Mouse (Mus musculus) hindbrain, embryonic 12.5 days (tissue): ENCODE measurements at regions not wholly inside any gene's neighbourhood (a gene's known extent, or its start where the extent isn't known, plus 50 kb on each side); places are given as distances from the start of the nearest gene placed in this dataset.

Experiments used
- ATAC-seq: fragments of 200-750 bp; cut with Nextera tagmentation; 2 replicates; pipeline ENCODE4 v1.8.0; 2017; ENCODE audit warnings: moderate TSS enrichment; ENCODE audit not compliant: low FRiP score
- H3K27ac ChIP-seq: fragments of 300-500 bp; sonication (generic); 2 replicates; pipeline ENCODE4 v1.5.1; 2016; ENCODE audit warnings: mild to moderate bottlenecking
- H3K27me3 ChIP-seq: fragments of 300-500 bp; sonication (generic); 2 replicates; pipeline ENCODE4 v1.6.1; 2016; ENCODE audit warnings: mild to moderate bottlenecking
- H3K36me3 ChIP-seq: fragments of 300-500 bp; sonication (generic); 2 replicates; pipeline ENCODE4 v1.6.1; 2016; ENCODE audit warnings: mild to moderate bottlenecking
- H3K4me1 ChIP-seq: fragments of 300-500 bp; sonication (generic); 2 replicates; pipeline ENCODE4 v1.6.1; 2016
- H3K4me2 ChIP-seq: fragments of 300-500 bp; sonication (generic); replicated peaks from 2 replicates; pipeline ENCODE4 v1.6.1; 2016; ENCODE audit warnings: mild to moderate bottlenecking
- H3K4me3 ChIP-seq: fragments of 300-500 bp; sonication (generic); 2 replicates; pipeline ENCODE4 v1.5.1; 2016; ENCODE audit warnings: mild to moderate bottlenecking
- H3K9ac ChIP-seq: fragments of 300-500 bp; sonication (generic); 2 replicates; pipeline ENCODE4 v1.6.1; 2016; ENCODE audit warnings: mild to moderate bottlenecking, moderate library complexity
- H3K9me3 ChIP-seq: fragments of 300-500 bp; sonication (generic); replicated peaks from 2 replicates; pipeline ENCODE4 v1.6.1; 2016; ENCODE audit warnings: mild to moderate bottlenecking
- WGBS: fragments of 180-500 bp; shearing (Covaris S2); methylation state at CpG from one replicate; pipeline ENCODE4 v1.1.7; 2016; 5-methylcytosine and 5-hydroxymethylcytosine counted together

DNA sequence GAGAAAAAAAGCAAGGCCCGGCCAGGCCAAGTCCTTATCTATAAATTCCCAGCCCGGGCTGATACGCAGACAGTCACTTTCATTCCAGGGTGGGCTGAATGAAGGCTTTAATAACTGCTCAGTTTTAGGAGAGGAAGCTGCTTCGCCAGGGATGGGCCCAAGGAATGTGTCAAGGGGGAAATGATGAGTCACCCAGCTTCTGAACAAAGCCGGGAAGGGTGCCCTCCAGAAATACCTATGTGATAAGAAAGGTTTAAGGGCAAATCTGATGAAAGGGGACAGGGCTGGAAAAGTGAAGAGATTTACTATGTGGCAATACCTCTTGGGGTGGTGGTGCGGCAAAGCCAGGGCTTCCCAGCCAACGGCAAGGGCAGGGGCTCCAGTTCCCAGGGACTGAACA, 145.6 kb downstream of the Samd5 start:
- Histone ChIP-seq H3K9me3 (no peaks in the 10 kb centered on the region), H3K4me1 (peaks cover 6% of the 10 kb centered on the region), H3K27ac (no peak overlapping the region), H3K27me3 (no peaks in the 10 kb centered on the region), H3K4me3 (no peak overlapping the region), H3K9ac (no peak overlapping the region), H3K36me3 (no peaks in the 10 kb centered on the region), H3K4me2 (no peak overlapping the region)
- WGBS, result 64% methylated on average over 7 of the region's 7 CpGs
- ATAC-seq, result no peak

DNA sequence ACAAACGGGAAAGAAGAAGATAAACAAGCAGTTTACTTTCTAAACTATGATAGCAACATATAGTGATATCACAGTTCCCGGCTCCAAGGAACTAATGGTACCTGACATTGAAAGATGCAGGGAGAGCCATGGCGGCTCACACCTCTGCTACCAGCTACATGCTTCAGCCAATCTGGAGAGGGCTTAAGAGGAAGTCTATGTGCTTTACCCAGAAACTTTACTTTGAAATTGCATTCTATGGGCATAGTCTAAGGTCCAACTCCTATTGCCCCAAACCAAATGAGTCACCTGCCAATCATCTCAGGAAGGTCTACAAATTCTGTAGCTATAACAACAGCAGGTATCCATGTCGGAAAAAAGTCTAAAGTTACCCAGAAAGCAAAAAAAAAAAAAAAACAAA, 146.9 kb downstream of the Samd5 start:
- H3K27me3 ChIP-seq, result no peaks in the 10 kb centered on the region
- ATAC-seq, result no peak
- H3K4me3 ChIP-seq, result no peak overlapping the region
- H3K4me2 ChIP-seq, result no peak overlapping the region
- no peaks in the 10 kb centered on the region for H3K36me3 ChIP-seq
- H3K27ac ChIP-seq, result no peak overlapping the region
- H3K9ac ChIP-seq, result no peak overlapping the region
- 77% methylated on average over 4 of the region's 4 CpGs for WGBS
- no peaks in the 10 kb centered on the region for H3K9me3 ChIP-seq
- H3K4me1 ChIP-seq, result peaks cover 2% of the 10 kb centered on the region; the same call in 1 of the 2 replicates

DNA sequence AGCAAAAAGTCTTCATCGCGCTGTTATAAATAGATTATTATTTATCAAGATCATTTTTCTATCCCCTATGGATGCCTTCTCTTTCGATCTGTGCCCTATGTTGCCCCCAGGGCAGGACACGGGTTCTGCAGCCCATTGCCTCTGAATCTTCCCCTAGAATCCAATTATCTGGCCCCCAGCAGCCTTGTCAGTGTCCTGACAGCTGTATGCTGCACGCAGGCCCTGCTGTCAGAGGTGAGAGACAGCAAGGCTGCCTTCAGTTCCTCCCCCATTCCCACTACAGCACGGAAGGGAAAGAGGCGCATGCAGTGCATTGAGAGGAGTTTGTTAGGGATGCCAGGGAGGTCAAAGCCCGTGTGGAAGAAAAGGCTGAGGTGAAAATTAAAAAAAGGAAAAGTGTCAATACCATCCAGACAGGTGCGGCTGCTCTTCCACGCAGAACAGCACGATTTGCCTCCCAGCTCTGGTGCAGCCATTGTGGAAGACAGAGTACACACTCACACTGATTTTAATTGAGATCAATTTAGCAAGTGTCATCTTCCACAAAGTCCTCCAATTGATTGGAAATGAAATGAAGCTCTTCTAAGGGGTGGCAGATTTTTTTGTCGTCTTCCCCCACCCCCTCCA, 165.1 kb downstream of the Samd5 start:
- H3K27ac ChIP-seq, result peak overlapping the region; percentile 78
- peaks cover 19% of the 10 kb centered on the region for H3K4me1 ChIP-seq
- ATAC-seq, result peak; percentile 76
- WGBS, result 45% methylated on average over 12 of the region's 12 CpGs
- no peak overlapping the region for H3K4me3 ChIP-seq
- H3K36me3 ChIP-seq, result no peaks in the 10 kb centered on the region
- peak overlapping the region; percentile 12; the same call in 1 of the 2 replicates for H3K4me2 ChIP-seq
- H3K9me3 ChIP-seq, result no peaks in the 10 kb centered on the region
- H3K27me3 ChIP-seq, result no peaks in the 10 kb centered on the region
- no peak overlapping the region for H3K9ac ChIP-seq

DNA sequence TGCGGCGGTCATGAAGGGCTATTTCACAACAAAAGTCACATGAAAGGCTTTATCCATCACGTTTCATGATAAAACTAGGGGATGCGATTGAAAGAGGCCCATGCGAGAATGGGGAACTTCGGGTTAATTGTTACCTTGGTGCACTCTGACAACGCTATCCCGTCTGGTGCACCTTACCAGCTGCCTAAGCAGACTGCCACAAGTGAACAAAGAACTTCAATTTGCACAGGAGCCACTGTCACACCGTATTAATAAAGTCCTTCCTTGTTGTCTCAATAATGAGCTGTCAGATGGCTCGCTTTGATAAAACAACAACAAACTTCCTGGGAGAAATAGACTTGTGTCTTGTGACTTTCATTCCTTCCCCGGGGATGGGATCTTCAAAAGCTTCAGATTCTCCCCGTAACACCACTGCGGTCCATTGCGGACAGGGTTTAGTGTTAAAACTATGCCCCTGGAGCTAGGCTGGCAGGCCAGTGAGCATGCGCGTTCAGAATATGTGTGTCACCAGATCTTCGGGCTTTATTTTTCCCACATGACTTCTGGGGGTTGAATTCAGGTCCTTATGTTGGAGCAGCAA, 165.8 kb downstream of the Samd5 start:
- peak overlapping the region; percentile 78 for H3K27ac ChIP-seq
- H3K27me3 ChIP-seq, result no peaks in the 10 kb centered on the region
- peaks cover 19% of the 10 kb centered on the region for H3K4me1 ChIP-seq
- 67% methylated on average over 17 of the region's 17 CpGs for WGBS
- H3K9ac ChIP-seq, result no peak overlapping the region
- peak; percentile 38; the same call in 1 of the 2 replicates for ATAC-seq
- no peaks in the 10 kb centered on the region for H3K9me3 ChIP-seq
- no peak overlapping the region for H3K4me3 ChIP-seq
- H3K36me3 ChIP-seq, result no peaks in the 10 kb centered on the region
- H3K4me2 ChIP-seq, result no peak overlapping the region; the same call in 1 of the 2 replicates

DNA sequence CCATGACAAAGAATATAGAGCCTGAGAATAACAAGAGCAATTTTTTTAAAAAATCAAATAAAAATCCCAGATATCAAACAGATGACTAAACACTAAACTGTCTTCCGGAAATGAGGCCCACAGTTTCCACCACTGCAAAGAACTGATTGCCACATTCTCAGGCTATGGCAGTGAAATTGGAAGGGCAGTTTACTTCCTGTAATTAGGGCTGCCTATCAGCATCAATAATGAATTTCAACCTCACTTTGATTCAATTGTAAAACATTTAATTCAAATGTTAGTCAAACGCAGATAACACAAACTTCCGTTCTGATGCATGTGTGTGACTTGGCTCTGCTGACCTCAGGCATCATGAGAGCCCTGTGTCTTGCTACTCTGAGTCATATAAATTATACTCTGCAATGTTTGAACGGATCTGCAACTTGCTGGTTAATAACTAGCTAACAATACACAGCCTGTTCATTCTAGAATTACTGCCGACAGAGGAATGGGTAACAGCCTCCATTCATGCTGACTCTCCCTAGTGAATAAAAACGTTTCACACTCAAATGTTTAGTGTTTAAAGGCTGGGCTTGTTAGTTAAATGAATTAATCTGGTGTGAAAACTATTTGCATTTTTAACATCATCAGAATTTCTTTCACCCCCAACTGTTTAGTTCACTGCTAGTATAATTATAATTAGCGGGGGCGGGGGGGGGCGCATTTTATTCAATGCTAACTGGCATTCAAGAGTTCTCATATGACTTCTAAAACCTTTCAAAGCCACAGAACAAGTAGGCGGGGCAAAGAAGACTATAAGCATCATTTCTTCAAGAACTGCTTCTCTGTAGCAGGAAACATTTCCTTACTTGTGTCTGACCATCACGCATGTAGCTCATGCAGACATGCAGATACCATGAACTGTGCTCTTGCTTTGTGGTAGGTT, 171.2 kb downstream of the Samd5 start:
- peaks cover 8% of the 10 kb centered on the region; the same call in 1 of the 2 replicates for H3K4me1 ChIP-seq
- H3K27ac ChIP-seq, result no peak overlapping the region
- H3K27me3 ChIP-seq, result no peaks in the 10 kb centered on the region
- no peak overlapping the region for H3K4me2 ChIP-seq
- H3K4me3 ChIP-seq, result no peak overlapping the region
- no peak overlapping the region for H3K9ac ChIP-seq
- no peak for ATAC-seq
- 60% methylated on average over 11 of the region's 11 CpGs for WGBS
- H3K36me3 ChIP-seq, result no peaks in the 10 kb centered on the region
- no peaks in the 10 kb centered on the region for H3K9me3 ChIP-seq

DNA sequence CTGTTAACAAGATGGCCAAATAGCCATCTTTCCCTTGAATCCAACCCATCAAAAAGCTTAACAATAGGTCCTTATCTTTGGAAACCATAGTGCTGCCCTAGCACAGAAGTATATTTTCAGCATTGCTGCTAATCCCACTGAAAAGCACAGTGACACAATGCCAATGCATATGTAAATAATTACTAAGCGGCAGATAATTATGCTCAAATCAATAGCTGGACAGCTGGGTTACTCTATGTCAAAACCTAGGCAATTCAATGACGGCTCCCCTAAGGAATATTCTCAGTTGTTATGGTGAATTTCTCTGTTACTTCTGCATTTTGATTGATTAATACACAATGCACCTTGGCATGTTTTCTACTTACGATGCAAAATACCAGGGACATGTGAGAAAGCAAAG, 176.5 kb downstream of the Samd5 start:
- Histone ChIP-seq H3K9me3 (no peaks in the 10 kb centered on the region), H3K36me3 (no peaks in the 10 kb centered on the region), H3K27ac (no peak overlapping the region), H3K9ac (no peak overlapping the region), H3K4me1 (0 out of 2 replicates have a peak, but pooled peaks cover 14% of the 10 kb centered on the region), H3K4me2 (no peak overlapping the region), H3K27me3 (no peaks in the 10 kb centered on the region), H3K4me3 (no peak overlapping the region)
- ATAC-seq, result peak; percentile 58
- 38% methylated on average over 3 of the region's 3 CpGs for WGBS

DNA sequence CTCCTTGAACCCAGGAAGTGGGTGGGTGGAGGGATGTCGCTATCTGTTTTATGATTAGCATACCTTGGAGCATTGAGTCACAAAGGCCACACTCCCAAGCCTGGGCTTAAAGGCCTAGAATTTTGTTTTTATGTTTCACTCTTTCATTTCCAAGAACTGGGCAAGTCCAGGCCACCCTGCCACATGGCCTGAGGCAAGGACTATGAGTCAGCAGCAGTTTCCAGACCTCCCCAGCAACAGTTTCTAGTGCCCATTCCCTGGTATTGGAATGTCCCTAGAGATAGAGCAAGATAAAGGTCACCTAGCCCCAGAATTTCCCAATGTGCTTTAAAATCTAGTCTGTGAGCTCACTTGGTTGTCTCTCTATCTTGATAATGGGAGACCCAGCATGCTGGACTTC, 178.0 kb downstream of the Samd5 start:
- Histone ChIP-seq H3K4me1 (0 out of 2 replicates have a peak, but pooled peaks cover 13% of the 10 kb centered on the region), H3K9ac (no peak overlapping the region), H3K4me2 (no peak overlapping the region), H3K27me3 (no peaks in the 10 kb centered on the region), H3K36me3 (no peaks in the 10 kb centered on the region), H3K9me3 (no peaks in the 10 kb centered on the region), H3K27ac (no peak overlapping the region), H3K4me3 (no peak overlapping the region)
- no peak for ATAC-seq
- 92% methylated on average over 1 of the region's 1 CpGs for WGBS

DNA sequence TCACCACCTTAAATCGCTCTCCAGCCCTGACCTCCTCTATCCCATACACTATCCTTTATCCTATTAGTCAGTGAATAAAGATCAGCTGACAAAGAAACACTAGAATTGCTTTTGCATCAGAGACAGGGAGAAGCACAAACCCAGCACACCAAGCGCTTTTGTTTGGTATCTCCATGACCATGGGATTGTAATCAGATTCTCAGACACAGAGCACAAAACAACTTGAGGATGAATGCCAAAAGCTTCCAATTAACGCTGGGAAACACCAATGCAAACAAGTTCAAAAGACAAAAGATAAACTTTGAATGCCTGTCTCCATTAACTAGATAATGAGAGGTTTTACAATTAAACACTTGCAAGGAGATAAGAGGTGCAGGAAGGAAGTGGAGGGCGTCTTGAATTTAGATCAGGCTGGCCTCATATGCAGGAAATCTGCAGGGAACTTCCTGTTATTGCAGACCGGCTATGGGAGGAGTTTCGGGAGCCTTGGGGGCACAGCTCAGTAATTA, 179.8 kb downstream of the Samd5 start:
- Histone ChIP-seq H3K4me1 (0 out of 2 replicates have a peak, but pooled peaks cover 13% of the 10 kb centered on the region), H3K9me3 (no peaks in the 10 kb centered on the region), H3K9ac (no peak overlapping the region), H3K36me3 (no peaks in the 10 kb centered on the region), H3K4me3 (no peak overlapping the region), H3K27ac (no peak overlapping the region), H3K27me3 (no peaks in the 10 kb centered on the region), H3K4me2 (no peak overlapping the region)
- ATAC-seq, result 0 out of 2 replicates have a peak, but pooled peaks have one; percentile 24
- 28% methylated on average over 6 of the region's 6 CpGs for WGBS

DNA sequence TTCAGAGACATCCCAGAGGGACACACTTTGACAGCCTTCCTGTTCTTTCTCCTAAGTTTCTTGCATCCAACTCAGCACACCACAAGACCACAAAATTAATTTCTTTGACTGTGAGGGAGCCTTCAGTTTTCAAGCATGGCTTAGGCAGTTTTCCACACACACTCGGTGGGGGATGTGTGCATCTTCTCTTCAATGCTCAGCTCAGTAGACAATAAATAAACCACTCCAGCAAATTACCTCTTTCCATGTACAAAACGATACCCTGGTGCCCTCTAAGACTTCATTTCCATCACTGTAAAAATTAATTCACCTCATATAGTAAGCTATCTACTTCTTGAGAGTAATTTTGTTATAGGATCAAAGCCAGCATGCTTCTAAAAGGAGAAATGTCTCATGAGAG, 184.6 kb downstream of the Samd5 start:
- WGBS, result 82% methylated on average over 2 of the region's 2 CpGs
- 0 out of 2 replicates have a peak, but pooled peaks cover 5% of the 10 kb centered on the region for H3K4me1 ChIP-seq
- no peak for ATAC-seq
- H3K4me3 ChIP-seq, result no peak overlapping the region
- no peaks in the 10 kb centered on the region for H3K36me3 ChIP-seq
- no peaks in the 10 kb centered on the region for H3K27me3 ChIP-seq
- no peak overlapping the region for H3K27ac ChIP-seq
- no peak overlapping the region for H3K9ac ChIP-seq
- H3K9me3 ChIP-seq, result no peaks in the 10 kb centered on the region
- no peak overlapping the region for H3K4me2 ChIP-seq

DNA sequence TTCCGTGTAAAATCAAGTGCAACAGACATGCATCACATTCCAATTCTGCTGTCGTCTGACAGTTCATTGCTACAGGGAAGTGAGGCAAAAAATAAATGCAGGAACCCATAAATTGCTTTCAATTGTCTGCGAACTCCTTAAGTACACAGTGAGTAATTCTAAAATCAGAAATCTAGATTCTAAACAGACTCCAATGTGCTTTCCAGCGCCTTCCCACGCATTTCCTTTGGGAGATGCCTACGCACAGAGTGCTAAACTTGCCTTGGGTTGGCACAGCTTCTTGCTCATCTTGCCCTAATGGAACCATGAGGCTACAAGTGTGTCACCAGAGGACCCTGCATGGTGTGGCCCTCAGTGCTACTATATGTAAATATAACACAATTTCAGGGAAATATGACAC, 212.6 kb downstream of the Samd5 start:
- no peak overlapping the region for H3K9ac ChIP-seq
- WGBS, result 77% methylated on average over 6 of the region's 6 CpGs
- no peaks in the 10 kb centered on the region for H3K27me3 ChIP-seq
- no peak overlapping the region for H3K4me2 ChIP-seq
- H3K9me3 ChIP-seq, result no peaks in the 10 kb centered on the region
- no peak for ATAC-seq
- H3K4me1 ChIP-seq, result no peaks in the 10 kb centered on the region
- H3K36me3 ChIP-seq, result no peaks in the 10 kb centered on the region
- no peak overlapping the region for H3K4me3 ChIP-seq
- H3K27ac ChIP-seq, result no peak overlapping the region

DNA sequence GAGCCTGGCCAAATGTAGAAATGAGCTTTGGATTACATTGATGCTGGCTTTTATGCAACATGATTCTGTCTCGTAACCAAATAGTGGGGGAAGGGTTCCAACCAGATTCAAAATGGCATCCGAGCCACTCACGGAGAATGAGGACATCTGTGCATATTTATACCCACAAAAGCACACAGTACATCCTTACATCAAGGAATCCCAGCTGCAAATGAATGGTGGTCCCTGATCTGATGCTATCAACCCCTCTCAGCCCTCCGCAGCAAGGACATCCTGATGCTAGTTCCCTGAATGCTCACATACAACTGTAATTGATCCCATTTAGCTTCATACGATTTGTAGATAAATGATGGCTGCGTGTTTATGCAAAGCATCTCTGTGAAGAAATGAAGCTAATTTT, 215.9 kb downstream of the Samd5 start:
- Histone ChIP-seq H3K36me3 (no peaks in the 10 kb centered on the region), H3K4me3 (no peak overlapping the region), H3K9me3 (no peaks in the 10 kb centered on the region), H3K27ac (no peak overlapping the region), H3K4me2 (no peak overlapping the region), H3K27me3 (no peaks in the 10 kb centered on the region), H3K4me1 (no peaks in the 10 kb centered on the region), H3K9ac (no peak overlapping the region)
- ATAC-seq, result no peak
- WGBS, result 79% methylated on average over 6 of the region's 6 CpGs

DNA sequence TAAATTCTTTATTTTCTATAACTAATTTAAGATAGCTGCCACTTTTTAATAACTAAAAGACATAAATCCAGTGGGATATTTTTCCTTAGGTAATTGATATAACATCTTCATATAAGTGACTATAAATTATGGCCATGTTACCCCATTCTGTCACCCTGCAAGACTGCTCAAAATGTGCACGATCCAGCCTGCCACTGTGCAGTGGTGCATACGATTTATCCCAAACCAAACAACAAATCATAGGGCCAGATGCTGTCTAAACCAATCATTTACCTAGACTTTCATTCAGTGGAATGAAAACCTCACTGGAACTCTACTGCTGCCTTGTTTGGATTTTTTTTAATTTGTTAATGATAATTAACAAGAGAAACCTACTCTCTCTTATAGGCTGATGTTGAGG, 216.5 kb downstream of the Samd5 start:
- WGBS, result 73% methylated on average over 2 of the region's 2 CpGs
- no peaks in the 10 kb centered on the region for H3K27me3 ChIP-seq
- H3K4me3 ChIP-seq, result no peak overlapping the region
- no peak overlapping the region for H3K9ac ChIP-seq
- no peaks in the 10 kb centered on the region for H3K4me1 ChIP-seq
- no peak overlapping the region for H3K4me2 ChIP-seq
- no peaks in the 10 kb centered on the region for H3K9me3 ChIP-seq
- ATAC-seq, result peak; percentile 74; the same call in 1 of the 2 replicates
- no peak overlapping the region for H3K27ac ChIP-seq
- no peaks in the 10 kb centered on the region for H3K36me3 ChIP-seq
